Mouse (Mus musculus) hindbrain, postnatal 0 days (tissue): ENCODE measurements around the gene Lepr. TPM values are rescaled to one million over a fixed set of nuclear protein-coding genes. Genes with fewer than 3 reads are reported as not detected.

Experiments used
- ATAC-seq: fragments of 200-750 bp; cut with Nextera tagmentation; 2 replicates; pipeline ENCODE4 v1.8.0; 2017; ENCODE audit warnings: mild to moderate bottlenecking, moderate TSS enrichment, moderate library complexity
- DNase-seq: peaks from one replicate; pipeline ENCODE4 v3.0.0-alpha.2; 2015; ENCODE audit warnings: low spot score
- H3K27ac ChIP-seq: fragments of 300-500 bp; sonication (generic); 2 replicates; pipeline ENCODE4 v1.5.1; 2014; ENCODE audit warnings: mild to moderate bottlenecking
- H3K27me3 ChIP-seq: fragments of 300-500 bp; sonication (generic); 2 replicates; pipeline ENCODE4 v1.6.1; 2014; ENCODE audit warnings: low read length, mixed read lengths; ENCODE audit not compliant: insufficient read depth
- H3K36me3 ChIP-seq: fragments of 300-500 bp; sonication (generic); 2 replicates; pipeline ENCODE4 v1.6.1; 2014; ENCODE audit warnings: low read length, mixed read lengths; ENCODE audit not compliant: insufficient read depth
- H3K4me1 ChIP-seq: fragments of 300-500 bp; sonication (generic); 2 replicates; pipeline ENCODE4 v1.6.1; 2014; ENCODE audit warnings: antibody characterized with exemption, low read length, mixed read lengths; ENCODE audit not compliant: insufficient read depth
- H3K4me2 ChIP-seq: fragments of 300-500 bp; sonication (generic); 2 replicates; pipeline ENCODE4 v1.6.1; 2014; ENCODE audit warnings: low read depth, mild to moderate bottlenecking, low read length, moderate library complexity, mixed read lengths
- H3K4me3 ChIP-seq: fragments of 300-500 bp; sonication (generic); 2 replicates; pipeline ENCODE4 v1.5.1; 2014; ENCODE audit warnings: low read length
- H3K9ac ChIP-seq: fragments of 300-500 bp; sonication (generic); replicated peaks from 2 replicates; pipeline ENCODE4 v1.6.1; 2014; ENCODE audit warnings: mild to moderate bottlenecking, low read length, moderate library complexity, mixed read lengths
- H3K9me3 ChIP-seq: fragments of 300-500 bp; sonication (generic); 2 replicates; pipeline ENCODE4 v1.6.1; 2016; ENCODE audit warnings: low read length, mixed read lengths
- CTCF ChIP-seq: IDR thresholded peaks from 2 replicates; pipeline ENCODE4 v1.5.1; 2016; ENCODE audit warnings: antibody characterized with exemption, control low read depth, low read depth
- WGBS: fragments of 180-500 bp; shearing (Covaris S2); extraction: QIAGEN DNeasy Blood & Tissue Kit; methylation state at CpG from one replicate; pipeline ENCODE4 v1.1.7; 2014; 5-methylcytosine and 5-hydroxymethylcytosine counted together
- polyA plus RNA-seq: library from polyadenylated mRNA; unstranded; fragments of >200 nt; fragmentation: Nextera tagmentation; extraction: Ambion mirVana; gene quantifications from 2 replicates; pipeline ENCODE4 v1.2.1, GENCODE M21; 2015
- total RNA-seq: library from RNA; depleted of rRNA; stranded (reverse); fragments of >200 nt; gene quantifications from 2 replicates; pipeline ENCODE4 v1.2.3, GENCODE M21; 2014; rRNA removed

The Lepr gene
- total RNA-seq (4.3 and 6.6 TPM in 2 replicates), polyA plus RNA-seq (3.7 and 3.8 TPM in 2 replicates)

DNA sequence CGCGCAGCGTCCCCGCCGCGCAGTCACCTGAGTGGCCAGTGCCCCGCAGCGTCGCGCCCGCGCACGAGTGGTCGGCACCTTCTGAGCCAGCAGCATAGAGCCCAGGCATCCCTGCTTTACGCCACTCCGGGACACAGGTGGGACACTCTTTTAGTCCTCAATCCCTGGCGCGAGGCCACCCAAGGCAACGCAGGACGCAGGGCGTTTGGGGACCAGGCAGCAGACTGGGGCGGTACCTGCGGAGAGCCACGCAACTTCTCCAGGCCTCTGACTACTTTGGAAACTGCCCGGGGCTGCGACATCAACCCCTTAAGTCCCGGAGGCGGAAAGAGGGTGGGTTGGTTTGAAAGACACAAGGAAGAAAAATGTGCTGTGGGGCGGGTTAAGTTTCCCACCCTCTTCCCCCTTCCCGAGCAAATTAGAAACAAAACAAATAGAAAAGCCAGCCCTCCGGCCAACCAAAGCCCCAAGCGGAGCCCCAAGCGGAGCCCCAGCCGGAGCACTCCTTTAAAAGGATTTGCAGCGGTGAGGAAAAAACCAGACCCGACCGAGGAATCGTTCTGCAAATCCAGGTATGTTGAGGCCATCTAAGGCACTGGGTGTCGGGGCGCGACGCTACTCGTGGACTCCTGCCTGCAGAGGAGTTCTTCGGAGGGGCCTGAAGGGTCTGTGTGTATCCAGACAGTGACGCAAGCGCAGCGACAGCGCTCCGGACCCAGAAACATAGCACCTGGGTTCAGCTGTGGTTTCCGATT is at the start of gene Lepr:
TSS of gene Lepr (plus strand) at position 38 of the 755 bp plus-strand sequence.
- Histone ChIP-seq H3K4me1 (no peaks in the 10 kb centered on the region), H3K27me3 (no peaks in the 10 kb centered on the region), H3K4me3 (peak within 1 kb of the TSS; percentile 52), H3K9me3 (no peaks in the 10 kb centered on the region), H3K36me3 (no peaks in the 10 kb centered on the region), H3K4me2 (peak within 1 kb of the TSS; percentile 99), H3K9ac (peak within 1 kb of the TSS; percentile 45), H3K27ac (no peak within 1 kb of the TSS)
- 0 out of 2 replicates have a peak, but pooled peaks have one; percentile 45 for ATAC-seq
- WGBS = 1% methylated on average over 48 of the region's 50 CpGs
- no peak for TF ChIP-seq CTCF
- peak; percentile 33 for DNase-seq

DNA sequence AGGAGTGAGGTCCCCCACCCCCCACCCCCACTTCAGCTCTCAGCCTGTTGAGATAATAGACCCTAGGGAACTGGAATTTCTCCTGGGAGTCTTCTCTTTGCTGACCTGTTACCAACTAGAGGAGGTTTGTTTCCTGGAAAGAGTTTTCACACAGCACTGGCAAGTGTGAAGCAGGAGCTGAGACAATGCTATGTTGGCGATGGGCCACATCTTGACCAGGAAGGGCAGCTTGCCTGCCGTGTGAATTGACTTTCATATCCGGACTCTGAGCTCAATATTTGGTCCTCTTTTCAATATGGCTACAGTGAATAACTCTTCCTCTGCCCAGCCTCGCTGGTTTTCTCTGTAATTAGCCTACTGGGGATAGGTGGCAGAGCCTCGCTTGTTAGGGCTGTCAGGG is 48.0 kb upstream of the Lepr start:
- H3K4me2 ChIP-seq = no peak overlapping the region
- no peak overlapping the region for H3K9ac ChIP-seq
- no peaks in the 10 kb centered on the region for H3K9me3 ChIP-seq
- ATAC-seq (no peak), DNase-seq (no peak)
- H3K27me3 ChIP-seq = no peaks in the 10 kb centered on the region
- no peaks in the 10 kb centered on the region for H3K36me3 ChIP-seq
- no peak overlapping the region for H3K4me3 ChIP-seq
- H3K4me1 ChIP-seq = no peaks in the 10 kb centered on the region
- H3K27ac ChIP-seq = no peak overlapping the region
- TF ChIP-seq CTCF = no peak
- WGBS = 48% methylated on average over 5 of the region's 5 CpGs

DNA sequence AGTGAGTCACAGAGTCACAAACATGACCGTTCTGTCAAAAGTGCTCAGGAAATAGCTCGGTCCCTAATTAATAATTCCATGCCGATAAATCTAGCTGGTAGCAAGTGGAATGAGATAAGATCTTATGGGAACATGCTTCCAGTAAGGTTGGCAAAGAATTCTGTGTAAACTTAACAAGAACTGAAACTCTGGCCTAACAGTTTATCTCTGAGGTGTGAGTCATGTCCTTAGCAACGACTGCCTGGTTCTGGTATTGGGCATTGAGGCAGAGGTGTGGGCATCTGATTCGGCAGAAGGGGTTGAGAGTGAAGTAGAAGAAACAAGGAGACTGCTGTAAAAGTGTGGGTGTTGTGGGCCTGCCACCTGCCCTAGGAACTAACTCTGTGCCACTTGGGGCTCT is 47.4 kb upstream of the Lepr start:
- no peak overlapping the region for H3K9ac ChIP-seq
- H3K36me3 ChIP-seq = no peaks in the 10 kb centered on the region
- no peak for TF ChIP-seq CTCF
- ATAC-seq = no peak
- whole genome bisulfite sequencing = 83% methylated on average over 5 of the region's 5 CpGs
- no peaks in the 10 kb centered on the region for H3K9me3 ChIP-seq
- no peak overlapping the region for H3K27ac ChIP-seq
- DNase-seq = no peak
- H3K4me2 ChIP-seq = no peak overlapping the region
- H3K4me3 ChIP-seq = no peak overlapping the region
- H3K27me3 ChIP-seq = no peaks in the 10 kb centered on the region
- H3K4me1 ChIP-seq = no peaks in the 10 kb centered on the region

- 76% methylated on average over 5 of the region's 5 CpGs for WGBS
- H3K36me3 ChIP-seq = no peaks in the 10 kb centered on the region
- H3K27me3 ChIP-seq = no peaks in the 10 kb centered on the region
- H3K27ac ChIP-seq = no peak overlapping the region
- no peak for DNase-seq
- ATAC-seq = no peak
- no peaks in the 10 kb centered on the region for H3K9me3 ChIP-seq
- no peak overlapping the region for H3K4me2 ChIP-seq
- no peak for TF ChIP-seq CTCF
- H3K4me3 ChIP-seq = no peak overlapping the region
- H3K4me1 ChIP-seq = no peaks in the 10 kb centered on the region
- no peak overlapping the region for H3K9ac ChIP-seq
Observed at GRCm38 (mm10) chr4:101674790-101675189, 42.4 kb upstream of the Lepr start.

DNA sequence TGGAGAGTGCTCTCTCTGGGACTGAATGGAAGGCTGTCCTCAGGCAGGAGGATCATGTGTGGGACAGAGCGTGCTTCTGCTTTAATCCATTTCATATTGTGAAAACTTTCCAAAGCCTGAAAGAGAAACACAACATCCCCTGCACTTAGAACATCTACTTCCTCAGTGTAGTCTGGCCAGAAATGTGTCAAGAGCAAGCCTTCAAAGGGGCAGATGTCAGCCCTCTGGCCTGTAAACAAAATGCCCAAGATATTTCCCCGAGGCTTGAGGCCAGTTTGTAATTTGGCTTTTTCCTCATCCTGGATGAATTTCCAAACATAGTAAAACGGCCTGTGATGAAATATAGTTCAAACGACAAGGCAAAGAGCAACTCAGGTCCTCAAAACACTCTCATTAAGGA is 41.5 kb upstream of the Lepr start:
- WGBS = 78% methylated on average over 4 of the region's 4 CpGs
- H3K27ac ChIP-seq = no peak overlapping the region
- no peak for TF ChIP-seq CTCF
- no peaks in the 10 kb centered on the region for H3K9me3 ChIP-seq
- H3K36me3 ChIP-seq = no peaks in the 10 kb centered on the region
- ATAC-seq = no peak
- H3K9ac ChIP-seq = no peak overlapping the region
- no peaks in the 10 kb centered on the region for H3K27me3 ChIP-seq
- H3K4me3 ChIP-seq = no peak overlapping the region
- no peak overlapping the region for H3K4me2 ChIP-seq
- no peaks in the 10 kb centered on the region for H3K4me1 ChIP-seq
- no peak for DNase-seq

- TF ChIP-seq CTCF = no peak
- ATAC-seq (no peak), DNase-seq (no peak)
- Histone ChIP-seq H3K27me3 (no peaks in the 10 kb centered on the region), H3K4me1 (no peaks in the 10 kb centered on the region), H3K9ac (no peak overlapping the region), H3K27ac (no peak overlapping the region), H3K9me3 (no peaks in the 10 kb centered on the region), H3K4me2 (no peak overlapping the region), H3K4me3 (no peak overlapping the region), H3K36me3 (no peaks in the 10 kb centered on the region)
- 90% methylated on average over 4 of the region's 4 CpGs for WGBS
Observed at GRCm38 (mm10) chr4:101682620-101683019, 34.6 kb upstream of the Lepr start.

DNA sequence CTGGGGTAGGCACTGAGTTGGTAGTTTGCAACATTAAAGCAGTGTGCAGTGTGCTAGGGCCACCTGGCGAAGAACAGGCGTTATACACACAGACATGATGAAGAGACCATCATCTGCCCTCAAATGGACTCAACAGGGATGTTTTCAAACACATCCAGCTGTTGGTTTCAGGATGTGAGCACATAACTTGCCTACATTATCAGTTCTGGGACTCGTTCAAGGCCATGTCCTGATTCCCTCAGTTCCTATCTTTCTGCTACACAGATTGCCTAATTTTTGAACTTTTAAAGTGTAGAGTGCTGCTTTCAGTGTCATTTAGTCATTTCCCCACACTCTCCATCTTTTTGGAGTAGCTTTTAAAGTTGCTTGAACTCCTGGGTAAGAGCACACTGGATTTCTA is 34.1 kb upstream of the Lepr start:
- Histone ChIP-seq H3K9ac (no peak overlapping the region), H3K36me3 (no peaks in the 10 kb centered on the region), H3K4me2 (no peak overlapping the region), H3K27me3 (no peaks in the 10 kb centered on the region), H3K4me3 (no peak overlapping the region), H3K4me1 (no peaks in the 10 kb centered on the region), H3K9me3 (no peaks in the 10 kb centered on the region), H3K27ac (no peak overlapping the region)
- DNase-seq (no peak), ATAC-seq (no peak)
- WGBS = 84% methylated on average over 3 of the region's 3 CpGs
- TF ChIP-seq CTCF = no peak
